In the genomic region with DNA sequence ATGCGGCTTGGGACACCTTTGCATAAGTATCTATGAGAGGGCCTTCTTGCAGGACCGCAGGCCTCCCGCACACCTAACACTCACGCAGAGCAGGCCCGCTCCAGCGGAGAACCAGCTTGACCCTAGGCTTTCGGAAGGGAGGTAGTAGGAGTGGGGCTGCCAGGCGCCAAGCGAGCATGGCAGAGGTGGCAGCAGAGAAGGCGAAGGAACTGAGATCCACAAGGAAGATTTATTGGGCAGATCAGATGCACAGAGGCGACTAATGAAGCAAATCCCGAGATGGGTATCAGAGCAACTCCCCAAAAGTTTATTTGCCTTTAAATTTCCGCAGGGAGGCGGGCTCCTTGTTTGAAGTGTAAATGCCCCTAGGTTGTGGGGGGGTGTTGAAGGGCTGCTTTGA, we compare ENCODE assay signal across 20 mouse cellular contexts. TPM values are rescaled to one million over a fixed set of nuclear protein-coding genes. Genes with fewer than 3 reads are reported as not detected.
A peak's percentile ranks its signal among the peaks of the same experiment; 100 is the strongest.
DNase-seq lines count a peak whose midpoint lies in the region; ATAC-seq lines count a peak whose summit lies in the region.
"Had no signal": no experiment of that assay in that cellular context is flagged by ENCODE, and none has a peak within 500 bp of the region (broad histone marks: within the 10 kb centered on the region; RNA-seq: fewer than 3 reads in every experiment).

No protein-coding gene starts in this region.

- WGBS in hindbrain, embryonic 14.5 days = 3% methylated on average over 14 of the region's 14 CpGs
- WGBS in liver, embryonic 12.5 days (ENCODE audit: insufficient replicate concordance) = 5% methylated on average over 14 of the region's 14 CpGs

- ATAC-seq in hindbrain, embryonic 14.5 days (ENCODE audit: low FRiP score) = no peak
- ATAC-seq in liver, embryonic 12.5 days = no peak
- ATAC-seq: intestine, embryonic 16.5 days had no signal

- peaks cover 92% of the 10 kb centered on the region for H3K27me3 ChIP-seq in hindbrain, embryonic 14.5 days (ENCODE audit: control insufficient read depth, insufficient read depth, low read length)
- H3K27me3 ChIP-seq in liver, embryonic 12.5 days (replicated peaks) = peaks cover 99% of the 10 kb centered on the region

- intact Hi-C loops in gastrocnemius, postnatal 14 days (cut with DNase I; ENCODE audit: low total_unique reads) = loop anchor here (10.0 kb wide), 1 partner anchor 141 kb away; no protein-coding TSS in a partner anchor

- peak overlapping the region; percentile 47 for H3K4me2 ChIP-seq in hindbrain, embryonic 14.5 days (replicated peaks)
- H3K4me2 ChIP-seq in liver, embryonic 12.5 days = no peak overlapping the region
- H3K4me2 ChIP-seq: limb, embryonic 15.5 days; lung, embryonic 14.5 days had no signal

- H3K4me1 ChIP-seq in hindbrain, embryonic 14.5 days (replicated peaks; ENCODE audit: control insufficient read depth, insufficient read depth, low read length) = peaks cover 13% of the 10 kb centered on the region; the same call in 1 of the 2 replicates
- H3K4me1 ChIP-seq in liver, embryonic 12.5 days = peaks cover 14% of the 10 kb centered on the region; the same call in 1 of the 2 replicates

- H3K27ac ChIP-seq in hindbrain, embryonic 14.5 days = peak overlapping the region; percentile 74
- no peak overlapping the region for H3K27ac ChIP-seq in liver, embryonic 12.5 days
- H3K27ac ChIP-seq: embryonic facial prominence, embryonic 10.5 days; heart, embryonic 10.5 days; limb, embryonic 15.5 days had no signal

- H3K9me3 ChIP-seq in hindbrain, embryonic 14.5 days (ENCODE audit: control insufficient read depth, low read length) = no peaks in the 10 kb centered on the region
- H3K9me3 ChIP-seq in liver, embryonic 12.5 days (replicated peaks) = no peaks in the 10 kb centered on the region
- H3K9me3 ChIP-seq: embryonic facial prominence, embryonic 10.5 days; heart, embryonic 10.5 days; limb, embryonic 15.5 days had no signal

- no peaks in the 10 kb centered on the region for H3K36me3 ChIP-seq in hindbrain, embryonic 14.5 days (replicated peaks; ENCODE audit: control insufficient read depth, insufficient read depth)
- no peaks in the 10 kb centered on the region for H3K36me3 ChIP-seq in liver, embryonic 12.5 days
- H3K36me3 ChIP-seq: embryonic facial prominence, embryonic 10.5 days; heart, embryonic 10.5 days; limb, embryonic 15.5 days had no signal

- DNase-seq in kidney, adult 18-20 months = peak; percentile 62
- no peak for DNase-seq in kidney, postnatal 10 days
- DNase-seq in hindbrain, embryonic 14.5 days (ENCODE audit: low spot score) = no peak
- DNase-seq in kidney, postnatal 4 days = peak; percentile 55 to 72
- DNase-seq in gastrocnemius, postnatal 14 days = no peak
- DNase-seq in cerebellum, postnatal 25 days = no peak
- DNase-seq: adrenal gland, adult 8-10 months; cerebellum, adult 8-10 months; gastrocnemius, postnatal 36 days; heart, postnatal 14 days; lung, embryonic 14.5 days; thymus, postnatal 36 days had no signal

- H3K9ac ChIP-seq in hindbrain, embryonic 14.5 days = 0 out of 2 replicates have a peak overlapping the region, but pooled peaks have one; percentile 21
- H3K9ac ChIP-seq in liver, embryonic 12.5 days = no peak overlapping the region
- H3K9ac ChIP-seq: limb, embryonic 15.5 days; lung, embryonic 14.5 days had no signal

- no peak overlapping the region for H3K4me3 ChIP-seq in hindbrain, embryonic 14.5 days (replicated peaks; ENCODE audit: low read length)
- H3K4me3 ChIP-seq in liver, embryonic 12.5 days = no peak overlapping the region
- H3K4me3 ChIP-seq: embryonic facial prominence, embryonic 10.5 days; erythroblast, embryonic 14.5 days; limb, embryonic 15.5 days had no signal

RNA-seq across cellular contexts. Expression of a gene that starts 2.5 kb away (rescaled TPM):
- polyA plus RNA-seq in hindbrain, embryonic 14.5 days (2014; fragmentation: Nextera tagmentation; extraction: Ambion mirVana) = 18.7 and 22.1 TPM in 2 replicates
- not detected for total RNA-seq in gastrocnemius, postnatal 14 days (2021)
- polyA plus RNA-seq in liver, embryonic 12.5 days (2016; fragmentation: Nextera tagmentation; extraction: Ambion mirVana) = not detected in 2 replicates
- total RNA-seq: adrenal gland, adult 8-10 months; gastrocnemius, postnatal 36 days; heart, postnatal 14 days; megakaryocyte progenitor cell, adult 5-6 weeks; MEL had no signal
- polyA plus RNA-seq: erythroblast, embryonic 14.5 days; intestine, embryonic 16.5 days; limb, embryonic 15.5 days had no signal

Comparison
In these comparisons a context has a peak if more than half of its experiments do, and no peak if none do; other contexts are left out.
1. DNase-seq: peak in kidney, adult 18-20 months (single experiment) and kidney, postnatal 4 days (2 of 2); none in kidney, postnatal 10 days (single experiment), hindbrain, embryonic 14.5 days (single experiment), gastrocnemius, postnatal 14 days (single experiment) and cerebellum, postnatal 25 days (0 of 2).
2. RNA of a gene that starts 2.5 kb away (polyA plus RNA-seq): 18.7 to 22.1 TPM in hindbrain, embryonic 14.5 days; not detected in liver, embryonic 12.5 days; every median in the first group is over 10 times any median in the second.